Mouse (Mus musculus): ENCODE data around the gene Itga9. TPM values are rescaled to one million over a fixed set of nuclear protein-coding genes. Genes with fewer than 3 reads are reported as not detected.

The Itga9 gene
- polyA plus RNA-seq, 1 experiment from 2014 or later = 6.2 TPM

DNA sequence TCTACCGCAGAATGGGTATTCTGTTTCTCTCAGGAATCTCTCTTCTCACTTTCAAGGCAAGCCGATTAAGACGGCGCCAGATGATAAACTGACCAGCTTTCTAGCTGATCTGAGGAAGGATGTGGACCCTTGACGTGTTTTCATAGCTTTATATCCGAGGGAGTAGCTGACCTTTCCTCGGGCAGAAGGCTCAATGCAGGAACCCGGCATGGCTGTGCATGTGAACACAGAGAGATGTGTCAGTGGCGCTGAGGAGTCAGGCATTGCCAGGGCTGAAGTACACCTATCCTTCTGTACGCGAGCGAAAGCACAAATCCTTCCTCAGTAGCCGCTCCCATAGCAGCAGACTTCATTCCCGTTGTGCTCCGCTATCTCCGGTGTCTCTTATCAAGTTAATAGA is 207.6 kb downstream of the Itga9 start:
- ATAC-seq (replicated peaks; ENCODE audit: low FRiP score) = no peak

DNA sequence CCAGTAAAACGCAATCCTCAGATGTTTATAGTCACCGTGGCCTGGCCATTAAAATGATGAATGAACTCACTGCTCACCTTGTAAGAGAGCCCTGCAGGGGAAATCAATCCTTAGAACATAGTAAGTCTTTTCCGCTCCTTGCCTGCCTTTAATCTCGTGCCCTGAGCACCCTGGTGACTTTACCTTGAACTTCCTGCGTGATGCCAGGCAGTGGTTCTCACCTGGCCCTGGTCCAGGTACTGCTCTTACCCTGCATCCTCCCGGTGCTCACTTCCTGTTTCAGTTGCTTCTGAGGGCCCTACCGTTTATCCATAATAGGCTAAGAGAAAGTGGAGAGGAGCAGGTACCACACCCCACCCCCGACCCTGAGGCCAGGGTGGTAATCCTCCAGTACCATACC is 208.0 kb downstream of the Itga9 start:
- Histone ChIP-seq H3K27me3 (replicated peaks; ENCODE audit: control insufficient read depth, insufficient read depth, low read length) (no peaks in the 10 kb centered on the region), H3K4me1 (replicated peaks; ENCODE audit: control insufficient read depth, insufficient read depth, low read length) (no peaks in the 10 kb centered on the region), H3K4me2 (no peak overlapping the region), H3K9ac (ENCODE audit: low read depth, low read length) (no peak overlapping the region), H3K4me3 (ENCODE audit: low read depth, low read length) (no peak overlapping the region), H3K36me3 (ENCODE audit: control insufficient read depth, insufficient read depth, low read length) (no peaks in the 10 kb centered on the region), H3K9me3 (ENCODE audit: control insufficient read depth, low read length) (no peaks in the 10 kb centered on the region), H3K27ac (ENCODE audit: low read depth, low read length) (no peak overlapping the region)
- DNase-seq (ENCODE audit: low spot score) = no peak
- 62% methylated on average over 8 of the region's 8 CpGs for WGBS
- no peak for ATAC-seq (replicated peaks; ENCODE audit: low FRiP score)

More for the DNA sequence above, 207.6 kb downstream of the Itga9 start:
- no peak overlapping the region for H3K9ac ChIP-seq (ENCODE audit: low read depth, low read length)
- H3K27me3 ChIP-seq (replicated peaks; ENCODE audit: control insufficient read depth, insufficient read depth, low read length) = no peaks in the 10 kb centered on the region
- no peak overlapping the region for H3K4me2 ChIP-seq
- no peaks in the 10 kb centered on the region for H3K9me3 ChIP-seq (ENCODE audit: control insufficient read depth, low read length)
- no peaks in the 10 kb centered on the region for H3K4me1 ChIP-seq (replicated peaks; ENCODE audit: control insufficient read depth, insufficient read depth, low read length)
- no peak overlapping the region for H3K4me3 ChIP-seq (ENCODE audit: low read depth, low read length)
- 73% methylated on average over 16 of the region's 16 CpGs for WGBS
- H3K36me3 ChIP-seq (ENCODE audit: control insufficient read depth, insufficient read depth, low read length) = no peaks in the 10 kb centered on the region
- H3K27ac ChIP-seq (ENCODE audit: low read depth, low read length) = no peak overlapping the region
- no peak for DNase-seq (ENCODE audit: low spot score)

- no peak for ATAC-seq (replicated peaks; ENCODE audit: low FRiP score)
- no peak overlapping the region for H3K4me3 ChIP-seq (ENCODE audit: low read depth, low read length)
- H3K27me3 ChIP-seq (replicated peaks; ENCODE audit: control insufficient read depth, insufficient read depth, low read length) = no peaks in the 10 kb centered on the region
- no peak overlapping the region for H3K27ac ChIP-seq (ENCODE audit: low read depth, low read length)
- DNase-seq (ENCODE audit: low spot score) = no peak
- no peak overlapping the region for H3K4me2 ChIP-seq
- WGBS = 97% methylated on average over 8 of the region's 8 CpGs
- H3K4me1 ChIP-seq (replicated peaks; ENCODE audit: control insufficient read depth, insufficient read depth, low read length) = no peaks in the 10 kb centered on the region
- H3K9ac ChIP-seq (ENCODE audit: low read depth, low read length) = no peak overlapping the region
- no peaks in the 10 kb centered on the region for H3K36me3 ChIP-seq (ENCODE audit: control insufficient read depth, insufficient read depth, low read length)
- H3K9me3 ChIP-seq (ENCODE audit: control insufficient read depth, low read length) = no peaks in the 10 kb centered on the region
These were observed 209.1 kb downstream of the Itga9 start for GRCm38 (mm10) chr9:118815543-118815942.

- Histone ChIP-seq H3K4me2 (no peak overlapping the region), H3K4me3 (ENCODE audit: low read depth, low read length) (no peak overlapping the region), H3K4me1 (replicated peaks; ENCODE audit: control insufficient read depth, insufficient read depth, low read length) (0 out of 2 replicates have a peak, but pooled peaks cover 5% of the 10 kb centered on the region), H3K36me3 (ENCODE audit: control insufficient read depth, insufficient read depth, low read length) (no peaks in the 10 kb centered on the region), H3K9ac (ENCODE audit: low read depth, low read length) (no peak overlapping the region), H3K9me3 (ENCODE audit: control insufficient read depth, low read length) (no peaks in the 10 kb centered on the region), H3K27ac (ENCODE audit: low read depth, low read length) (no peak overlapping the region), H3K27me3 (replicated peaks; ENCODE audit: control insufficient read depth, insufficient read depth, low read length) (no peaks in the 10 kb centered on the region)
- DNase-seq (ENCODE audit: low spot score) (no peak), ATAC-seq (replicated peaks; ENCODE audit: low FRiP score) (no peak)
- 74% methylated on average over 3 of the region's 3 CpGs for WGBS
These were observed 212.0 kb downstream of the Itga9 start for GRCm38 (mm10) chr9:118818508-118818907.

DNA sequence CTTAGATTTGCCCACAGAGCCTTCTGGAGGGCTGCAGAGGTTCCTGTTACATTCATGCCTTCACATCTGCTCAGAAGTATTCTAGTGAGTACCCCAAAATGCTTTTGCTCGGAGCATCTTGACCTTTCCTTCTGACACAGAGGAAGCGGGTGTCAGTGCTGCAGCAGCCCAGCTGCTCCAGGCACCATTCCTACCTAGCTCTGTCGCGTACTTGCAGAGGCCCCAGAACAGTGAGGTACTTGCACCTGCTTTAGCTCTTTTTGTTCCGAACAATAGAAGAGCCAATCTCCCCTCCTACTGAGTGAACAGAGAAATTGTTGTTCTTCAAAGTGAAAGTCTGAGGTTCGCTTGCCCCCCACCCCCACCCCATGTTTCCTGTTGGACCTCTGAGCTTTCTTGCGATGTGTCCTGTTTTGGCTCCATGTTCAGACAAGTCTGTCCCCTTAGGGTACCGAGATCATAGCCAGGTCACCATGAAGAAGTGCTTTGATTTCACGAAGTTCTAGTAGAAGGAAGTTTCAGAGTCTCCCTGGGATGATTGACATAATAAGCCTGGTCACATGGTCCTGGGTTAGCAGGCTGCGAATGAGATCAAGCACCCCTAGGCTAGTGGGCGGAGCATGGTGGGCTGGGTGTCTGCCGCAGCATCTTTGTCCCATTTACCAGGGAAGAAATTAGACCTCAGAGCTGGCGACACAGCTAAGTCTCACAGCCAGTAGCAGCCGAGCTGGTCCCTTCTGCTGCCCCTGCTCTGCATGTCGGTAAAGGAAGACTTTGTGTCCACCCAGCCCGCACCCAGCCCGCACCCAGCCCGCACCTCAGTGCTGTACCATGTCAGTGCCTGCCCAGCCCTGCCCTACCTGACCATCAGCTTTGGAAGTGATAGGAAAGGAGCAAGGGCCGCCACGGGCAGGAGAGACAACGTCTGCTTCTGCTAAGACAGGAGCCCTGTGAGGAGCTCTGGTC is 215.0 kb downstream of the Itga9 start:
- WGBS = 53% methylated on average over 21 of the region's 21 CpGs
- 0 out of 2 replicates have a peak, but pooled peaks cover 5% of the 10 kb centered on the region for H3K4me1 ChIP-seq (replicated peaks; ENCODE audit: control insufficient read depth, insufficient read depth, low read length)
- no peak; the same call in 1 of the 2 replicates for ATAC-seq (replicated peaks; ENCODE audit: low FRiP score)
- H3K27me3 ChIP-seq (replicated peaks; ENCODE audit: control insufficient read depth, insufficient read depth, low read length) = no peaks in the 10 kb centered on the region
- no peak overlapping the region for H3K4me3 ChIP-seq (ENCODE audit: low read depth, low read length)
- no peaks in the 10 kb centered on the region for H3K9me3 ChIP-seq (ENCODE audit: control insufficient read depth, low read length)
- no peak overlapping the region for H3K27ac ChIP-seq (ENCODE audit: low read depth, low read length)
- peak overlapping the region; percentile 18; the same call in 1 of the 2 replicates for H3K4me2 ChIP-seq
- DNase-seq (ENCODE audit: low spot score) = no peak
- no peaks in the 10 kb centered on the region for H3K36me3 ChIP-seq (ENCODE audit: control insufficient read depth, insufficient read depth, low read length)
- H3K9ac ChIP-seq (ENCODE audit: low read depth, low read length) = no peak overlapping the region

- Histone ChIP-seq H3K36me3 (ENCODE audit: control insufficient read depth, insufficient read depth, low read length) (no peaks in the 10 kb centered on the region), H3K27me3 (replicated peaks; ENCODE audit: control insufficient read depth, insufficient read depth, low read length) (no peaks in the 10 kb centered on the region), H3K4me3 (ENCODE audit: low read depth, low read length) (no peak overlapping the region), H3K4me2 (no peak overlapping the region), H3K9ac (ENCODE audit: low read depth, low read length) (no peak overlapping the region), H3K27ac (ENCODE audit: low read depth, low read length) (no peak overlapping the region), H3K9me3 (ENCODE audit: control insufficient read depth, low read length) (no peaks in the 10 kb centered on the region), H3K4me1 (replicated peaks; ENCODE audit: control insufficient read depth, insufficient read depth, low read length) (0 out of 2 replicates have a peak, but pooled peaks cover 5% of the 10 kb centered on the region)
- 31% methylated on average over 3 of the region's 3 CpGs for WGBS
- DNase-seq (ENCODE audit: low spot score) (no peak), ATAC-seq (replicated peaks; ENCODE audit: low FRiP score) (peak; percentile 56; the same call in 1 of the 2 replicates)
These were observed 215.7 kb downstream of the Itga9 start for GRCm38 (mm10) chr9:118822186-118822555.

GRCm38 (mm10) chr9:118822581-118822980 is 216.1 kb downstream of the Itga9 start:
- H3K9ac ChIP-seq (ENCODE audit: low read depth, low read length) = no peak overlapping the region
- H3K27me3 ChIP-seq (replicated peaks; ENCODE audit: control insufficient read depth, insufficient read depth, low read length) = no peaks in the 10 kb centered on the region
- 0 out of 2 replicates have a peak, but pooled peaks cover 5% of the 10 kb centered on the region for H3K4me1 ChIP-seq (replicated peaks; ENCODE audit: control insufficient read depth, insufficient read depth, low read length)
- DNase-seq (ENCODE audit: low spot score) (no peak), ATAC-seq (replicated peaks; ENCODE audit: low FRiP score) (no peak)
- no peak overlapping the region for H3K27ac ChIP-seq (ENCODE audit: low read depth, low read length)
- H3K4me3 ChIP-seq (ENCODE audit: low read depth, low read length) = no peak overlapping the region
- H3K9me3 ChIP-seq (ENCODE audit: control insufficient read depth, low read length) = no peaks in the 10 kb centered on the region
- H3K36me3 ChIP-seq (ENCODE audit: control insufficient read depth, insufficient read depth, low read length) = no peaks in the 10 kb centered on the region
- WGBS = 71% methylated on average over 2 of the region's 2 CpGs
- H3K4me2 ChIP-seq = no peak overlapping the region

- Histone ChIP-seq H3K9me3 (ENCODE audit: control insufficient read depth, low read length) (no peaks in the 10 kb centered on the region), H3K36me3 (ENCODE audit: control insufficient read depth, insufficient read depth, low read length) (no peaks in the 10 kb centered on the region), H3K4me1 (replicated peaks; ENCODE audit: control insufficient read depth, insufficient read depth, low read length) (no peaks in the 10 kb centered on the region), H3K27me3 (replicated peaks; ENCODE audit: control insufficient read depth, insufficient read depth, low read length) (no peaks in the 10 kb centered on the region), H3K4me3 (ENCODE audit: low read depth, low read length) (no peak overlapping the region), H3K9ac (ENCODE audit: low read depth, low read length) (no peak overlapping the region), H3K27ac (ENCODE audit: low read depth, low read length) (no peak overlapping the region), H3K4me2 (no peak overlapping the region)
- WGBS = 71% methylated on average over 11 of the region's 11 CpGs
- DNase-seq (ENCODE audit: low spot score) = no peak
- ATAC-seq (replicated peaks; ENCODE audit: low FRiP score) = no peak
These were observed 224.6 kb downstream of the Itga9 start for GRCm38 (mm10) chr9:118831080-118831479.

DNA sequence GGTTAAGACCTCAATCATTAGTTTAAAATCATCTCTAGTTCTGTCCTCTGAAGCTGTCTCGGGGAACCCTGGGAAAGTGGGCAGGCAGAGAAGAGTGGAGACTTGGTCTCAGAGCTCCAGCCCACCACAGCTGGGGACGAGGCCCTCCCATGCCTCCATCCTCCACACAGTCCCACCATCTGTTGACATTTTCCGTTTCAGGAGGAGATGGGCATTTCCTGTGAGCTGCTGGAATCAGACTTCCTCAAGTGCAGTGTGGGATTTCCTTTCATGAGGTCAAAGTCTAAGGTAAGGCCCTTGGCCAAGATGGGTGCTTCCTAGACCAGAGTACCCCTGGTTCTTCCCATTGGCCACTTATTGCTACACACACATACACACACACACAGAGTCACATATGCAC is 226.0 kb downstream of the Itga9 start:
- Histone ChIP-seq H3K4me1 (replicated peaks; ENCODE audit: control insufficient read depth, insufficient read depth, low read length) (no peaks in the 10 kb centered on the region), H3K4me2 (no peak overlapping the region), H3K9me3 (ENCODE audit: control insufficient read depth, low read length) (no peaks in the 10 kb centered on the region), H3K27me3 (replicated peaks; ENCODE audit: control insufficient read depth, insufficient read depth, low read length) (no peaks in the 10 kb centered on the region), H3K27ac (ENCODE audit: low read depth, low read length) (no peak overlapping the region), H3K9ac (ENCODE audit: low read depth, low read length) (no peak overlapping the region), H3K36me3 (ENCODE audit: control insufficient read depth, insufficient read depth, low read length) (no peaks in the 10 kb centered on the region), H3K4me3 (ENCODE audit: low read depth, low read length) (no peak overlapping the region)
- 48% methylated on average over 3 of the region's 3 CpGs for WGBS
- DNase-seq (ENCODE audit: low spot score) = no peak
- no peak for ATAC-seq (replicated peaks; ENCODE audit: low FRiP score)

Data from liver, embryonic 11.5 days (tissue).